Mouse (Mus musculus) adrenal gland, adult 10 weeks (tissue): ENCODE results near the gene 2610008E11Rik. TPM values are rescaled to one million over a fixed set of nuclear protein-coding genes. Genes with fewer than 3 reads are reported as not detected.

ENCODE experiments used
- polyA plus RNA-seq: library from polyadenylated mRNA; stranded (reverse); fragments of 350-450 nt; fragmentation: Illumina TruSeq; extraction: RNeasy Lipid Tissue Mini Kit (QIAGEN cat#74804); gene quantifications from one replicate; pipeline ENCODE4 v1.2.3, GENCODE M21; 2014; ENCODE audit warnings: low read depth, low replicate concordance

2610008E11Rik gene
- 64.9 TPM for polyA plus RNA-seq

GRCm38 (mm10) chr10:79097161-79097754, at the start of gene 2610008E11Rik:
2610008E11Rik (minus strand) TSS chr10:79097600.

GRCm38 (mm10) chr10:79028441-79028840, 69.0 kb downstream of the 2610008E11Rik start, which contains the start of gene Olfr57:
Olfr57 (plus strand) TSS chr10:79028741.

Other genes with a start within 250 kb of the 2610008E11Rik start
- gene Olfr1356, start 245.4 kb downstream of the 2610008E11Rik start, polyA plus RNA-seq, result not detected
- gene Olfr1355, start 222.1 kb downstream of the 2610008E11Rik start, polyA plus RNA-seq, result not detected
- not detected for gene Olfr1354, start 184.4 kb downstream of the 2610008E11Rik start, polyA plus RNA-seq
- not detected for gene Olfr8, start 147.0 kb downstream of the 2610008E11Rik start, polyA plus RNA-seq
- gene Olfr1353, start 134.3 kb downstream of the 2610008E11Rik start, polyA plus RNA-seq, result not detected
- not detected for gene Olfr1352, start 116.5 kb downstream of the 2610008E11Rik start, polyA plus RNA-seq
- gene Olfr1351, start 85.1 kb downstream of the 2610008E11Rik start, polyA plus RNA-seq, result not detected
- gene Olfr57, start 68.9 kb downstream of the 2610008E11Rik start, polyA plus RNA-seq, result not detected
- not detected for gene Vmn2r80, start 51.2 kb upstream of the 2610008E11Rik start, polyA plus RNA-seq
- not detected for gene Vmn2r81, start 150.1 kb upstream of the 2610008E11Rik start, polyA plus RNA-seq